Mouse (Mus musculus): ENCODE data around the gene Timp1. TPM values are rescaled to one million over a fixed set of nuclear protein-coding genes. Genes with fewer than 3 reads are reported as not detected.
A peak's percentile ranks its signal among the peaks of the same experiment; 100 is the strongest.

The Timp1 gene
- 3.0 and 3.6 TPM in 2 replicates for total RNA-seq (2014; rRNA removed)
- 2.6 and 4.7 TPM in 2 replicates for polyA plus RNA-seq (2015; fragmentation: Nextera tagmentation; extraction: Ambion mirVana)

DNA sequence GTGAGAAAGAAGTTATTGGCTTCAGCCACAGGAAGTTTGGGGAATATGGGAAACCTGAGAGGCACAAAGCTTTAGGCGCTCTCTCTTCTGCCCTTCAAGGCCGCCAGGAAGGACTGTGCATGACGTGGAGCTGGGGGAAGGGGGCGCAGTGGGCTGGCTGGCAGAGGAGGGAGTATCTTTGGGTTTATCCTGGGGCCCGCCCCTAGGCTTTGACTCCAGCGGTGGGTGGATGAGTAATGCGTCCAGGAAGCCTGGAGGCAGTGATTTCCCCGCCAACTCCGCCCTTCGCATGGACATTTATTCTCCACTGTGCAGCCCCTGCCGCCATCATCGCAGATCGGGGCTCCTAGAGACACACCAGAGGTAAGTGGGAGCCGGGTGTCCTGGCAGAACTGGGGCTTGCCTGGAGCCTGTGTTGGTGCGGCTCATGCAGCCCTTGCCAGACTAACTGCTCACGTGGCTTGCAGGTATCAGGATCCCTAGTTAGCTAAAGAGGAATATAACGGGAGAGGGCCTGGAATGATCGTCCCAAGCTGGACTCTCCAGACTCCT lies at the start of gene Timp1:
Gene Timp1 (plus strand): TSS at position 205 of the 552 bp plus-strand sequence.
- 27% methylated on average over 18 of the region's 18 CpGs for WGBS
- Histone ChIP-seq H3K27me3 (ENCODE audit: insufficient read depth, low read length) (no peaks in the 10 kb centered on the region), H3K4me1 (ENCODE audit: insufficient read depth) (no peaks in the 10 kb centered on the region), H3K9ac (no peak within 1 kb of the TSS), H3K4me2 (ENCODE audit: low read depth) (no peak within 1 kb of the TSS), H3K36me3 (ENCODE audit: insufficient read depth) (no peaks in the 10 kb centered on the region), H3K4me3 (ENCODE audit: low read depth, low read length) (no peak within 1 kb of the TSS), H3K27ac (ENCODE audit: low read depth, low read length) (no peak within 1 kb of the TSS), H3K9me3 (ENCODE audit: low read length) (no peaks in the 10 kb centered on the region)
- DNase-seq, result no peak
- peak; percentile 53 for ATAC-seq
- no peak for TF ChIP-seq CTCF (IDR thresholded peaks at IDR 0.05; ENCODE audit: low read depth)

DNA sequence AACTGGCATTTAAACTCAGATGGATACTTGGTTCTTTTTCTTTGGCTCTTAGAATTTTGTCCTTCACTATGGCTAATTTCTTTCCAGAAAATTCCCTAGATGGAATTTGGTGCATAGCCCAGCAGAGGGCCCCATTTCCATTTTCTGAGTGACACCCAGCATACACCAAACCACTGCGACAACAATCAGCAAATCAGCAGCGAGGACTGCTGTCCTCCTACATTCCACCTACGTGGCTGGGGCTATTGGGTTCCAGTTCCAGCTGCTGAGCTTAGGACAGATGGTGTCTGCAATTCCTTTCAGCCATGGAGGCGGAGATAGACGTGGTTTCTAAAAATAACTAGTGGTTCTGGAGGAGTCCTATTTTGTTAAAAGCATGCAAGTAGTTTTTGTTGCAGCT lies 41.0 kb upstream of the Timp1 start:
- peak; percentile 51 for TF ChIP-seq CTCF (IDR thresholded peaks at IDR 0.05; ENCODE audit: low read depth)
- WGBS, result 30% methylated on average over 5 of the region's 5 CpGs

DNA sequence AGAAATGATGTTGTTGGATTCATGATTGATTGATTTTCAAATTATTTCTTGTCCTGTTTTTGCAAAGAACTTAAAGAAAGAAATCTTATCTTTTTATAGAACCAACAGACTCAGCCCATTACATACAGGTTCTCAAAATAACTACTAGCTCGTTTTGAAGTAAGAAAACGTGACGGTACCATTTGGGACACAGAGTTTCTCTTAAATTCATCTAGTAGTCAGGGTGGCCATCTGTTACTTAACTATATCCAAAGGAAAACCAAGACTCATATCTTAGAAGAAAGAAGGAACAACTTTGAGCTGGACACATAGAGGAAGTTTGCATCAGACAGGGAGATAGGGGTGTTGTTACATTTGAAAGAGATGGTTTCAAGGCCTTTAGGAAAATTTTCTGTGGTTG lies 22.7 kb upstream of the Timp1 start:
- Histone ChIP-seq H3K4me1 (ENCODE audit: insufficient read depth) (peaks cover 9% of the 10 kb centered on the region; the same call in 1 of the 2 replicates), H3K4me3 (ENCODE audit: low read depth, low read length) (no peak overlapping the region), H3K36me3 (ENCODE audit: insufficient read depth) (0 out of 2 replicates have a peak, but pooled peaks cover 4% of the 10 kb centered on the region), H3K4me2 (ENCODE audit: low read depth) (no peak overlapping the region), H3K9me3 (ENCODE audit: low read length) (no peaks in the 10 kb centered on the region), H3K27me3 (ENCODE audit: insufficient read depth, low read length) (no peaks in the 10 kb centered on the region), H3K9ac (no peak overlapping the region), H3K27ac (ENCODE audit: low read depth, low read length) (no peak overlapping the region)
- TF ChIP-seq CTCF (IDR thresholded peaks at IDR 0.05; ENCODE audit: low read depth), result no peak
- DNase-seq, result no peak
- 83% methylated on average over 3 of the region's 3 CpGs for WGBS
- ATAC-seq, result no peak

More for the DNA sequence above, 41.0 kb upstream of the Timp1 start:
- Histone ChIP-seq H3K9me3 (ENCODE audit: low read length) (no peaks in the 10 kb centered on the region), H3K27ac (ENCODE audit: low read depth, low read length) (no peak overlapping the region), H3K4me3 (ENCODE audit: low read depth, low read length) (no peak overlapping the region), H3K36me3 (ENCODE audit: insufficient read depth) (no peaks in the 10 kb centered on the region), H3K9ac (no peak overlapping the region), H3K27me3 (ENCODE audit: insufficient read depth, low read length) (no peaks in the 10 kb centered on the region), H3K4me1 (ENCODE audit: insufficient read depth) (no peaks in the 10 kb centered on the region), H3K4me2 (ENCODE audit: low read depth) (no peak overlapping the region)
- ATAC-seq (peak; percentile 95), DNase-seq (peak; percentile 59)

DNA sequence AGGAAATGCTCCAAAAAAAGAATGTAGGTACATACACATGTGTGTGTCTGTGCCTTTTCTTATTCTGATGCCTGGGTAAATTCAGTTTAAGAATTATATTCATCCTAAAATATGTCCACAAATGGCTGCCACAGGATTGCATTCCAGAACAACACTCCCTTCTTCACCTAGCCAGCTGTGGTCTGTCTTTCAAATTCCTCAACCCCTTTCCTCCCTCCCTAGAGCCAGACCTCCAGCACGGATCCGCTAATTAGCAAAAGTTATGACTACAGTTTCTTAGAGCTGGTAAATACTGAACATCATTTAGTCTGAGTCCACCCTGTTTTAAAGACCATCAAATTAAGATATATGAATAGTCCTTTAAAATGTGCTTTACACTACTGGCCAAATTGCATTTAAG lies 22.1 kb upstream of the Timp1 start:
- peak; percentile 2; the same call in 1 of the 2 replicates for ATAC-seq
- H3K36me3 ChIP-seq (ENCODE audit: insufficient read depth), result 0 out of 2 replicates have a peak, but pooled peaks cover 4% of the 10 kb centered on the region
- no peak for DNase-seq
- peak overlapping the region; percentile 41 for H3K4me2 ChIP-seq (ENCODE audit: low read depth)
- no peak for TF ChIP-seq CTCF (IDR thresholded peaks at IDR 0.05; ENCODE audit: low read depth)
- no peaks in the 10 kb centered on the region for H3K9me3 ChIP-seq (ENCODE audit: low read length)
- H3K9ac ChIP-seq, result peak overlapping the region; percentile 28; the same call in 1 of the 2 replicates
- peaks cover 9% of the 10 kb centered on the region; the same call in 1 of the 2 replicates for H3K4me1 ChIP-seq (ENCODE audit: insufficient read depth)
- H3K27ac ChIP-seq (ENCODE audit: low read depth, low read length), result peak overlapping the region; percentile 77
- H3K27me3 ChIP-seq (ENCODE audit: insufficient read depth, low read length), result no peaks in the 10 kb centered on the region
- H3K4me3 ChIP-seq (ENCODE audit: low read depth, low read length), result 0 out of 2 replicates have a peak overlapping the region, but pooled peaks have one; percentile 17
- WGBS, result 39% methylated on average over 2 of the region's 2 CpGs

DNA sequence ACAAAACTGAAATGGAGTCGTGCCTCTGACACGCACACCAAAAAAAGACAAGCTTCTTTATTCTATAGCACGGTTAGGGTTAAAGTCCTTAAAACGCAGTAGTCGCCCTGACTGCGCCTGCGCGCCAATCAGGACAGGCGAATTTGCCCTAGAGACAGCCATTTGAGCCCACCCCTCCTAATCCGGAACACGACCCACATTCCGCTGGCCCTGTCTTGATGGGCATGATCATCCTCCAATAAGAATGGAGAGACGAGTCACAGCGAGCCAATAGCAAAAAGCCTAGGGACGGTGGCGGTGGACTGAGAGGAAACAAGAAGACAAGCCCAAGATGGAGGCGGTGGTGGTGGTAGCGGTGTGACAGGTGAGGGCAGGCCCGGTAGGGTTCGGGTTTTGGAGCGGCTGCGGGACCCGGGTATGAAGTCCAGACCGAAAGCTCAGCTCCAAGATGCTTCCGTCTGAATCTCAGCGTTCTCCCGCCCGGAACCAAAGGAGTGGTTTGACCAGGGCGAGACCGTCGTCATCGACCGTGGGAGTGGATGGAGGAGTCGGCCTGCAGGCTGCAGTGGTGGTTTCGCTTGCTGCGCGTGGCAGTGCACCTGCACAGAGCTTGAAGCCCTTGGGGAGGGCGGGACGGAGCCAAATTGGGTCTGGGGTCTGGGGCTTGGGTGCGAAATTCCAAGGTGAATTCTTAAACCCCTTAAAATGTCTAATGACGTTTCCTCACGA lies 21.5 kb upstream of the Timp1 start:
- DNase-seq, result peak; percentile 94
- no peak for TF ChIP-seq CTCF (IDR thresholded peaks at IDR 0.05; ENCODE audit: low read depth)
- Histone ChIP-seq H3K9me3 (ENCODE audit: low read length) (no peaks in the 10 kb centered on the region), H3K4me2 (ENCODE audit: low read depth) (peak overlapping the region; percentile 57), H3K27me3 (ENCODE audit: insufficient read depth, low read length) (no peaks in the 10 kb centered on the region), H3K4me3 (ENCODE audit: low read depth, low read length) (peak overlapping the region; percentile 54), H3K4me1 (ENCODE audit: insufficient read depth) (peaks cover 9% of the 10 kb centered on the region; the same call in 1 of the 2 replicates), H3K9ac (peak overlapping the region; percentile 69), H3K27ac (ENCODE audit: low read depth, low read length) (peak overlapping the region; percentile 87), H3K36me3 (ENCODE audit: insufficient read depth) (peaks cover 5% of the 10 kb centered on the region; the same call in 1 of the 2 replicates)
- peak; percentile 99 for ATAC-seq
- WGBS, result 27% methylated on average over 42 of the region's 42 CpGs

DNA sequence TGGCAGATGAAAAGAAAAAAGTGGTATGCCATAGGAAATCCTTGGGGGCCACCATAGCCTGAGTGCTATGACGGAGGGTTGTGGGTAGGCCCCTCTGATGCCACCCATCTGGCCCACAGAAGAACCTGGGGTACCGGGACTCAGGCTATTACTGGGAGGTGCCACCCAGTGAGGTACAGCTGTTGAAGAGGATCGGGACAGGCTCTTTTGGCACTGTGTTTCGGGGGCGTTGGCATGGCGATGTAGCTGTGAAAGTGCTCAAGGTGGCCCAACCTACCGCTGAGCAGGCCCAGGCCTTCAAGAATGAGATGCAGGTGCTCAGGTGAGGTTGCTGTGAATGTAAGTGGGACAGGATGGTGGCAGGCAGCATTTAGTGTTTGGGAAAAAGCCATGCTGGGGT lies 16.2 kb upstream of the Timp1 start:
- Histone ChIP-seq H3K4me1 (ENCODE audit: insufficient read depth) (peaks cover 9% of the 10 kb centered on the region; the same call in 1 of the 2 replicates), H3K4me2 (ENCODE audit: low read depth) (no peak overlapping the region), H3K27me3 (ENCODE audit: insufficient read depth, low read length) (no peaks in the 10 kb centered on the region), H3K9me3 (ENCODE audit: low read length) (no peaks in the 10 kb centered on the region), H3K27ac (ENCODE audit: low read depth, low read length) (no peak overlapping the region), H3K9ac (no peak overlapping the region), H3K36me3 (ENCODE audit: insufficient read depth) (peaks cover 8% of the 10 kb centered on the region; the same call in 1 of the 2 replicates), H3K4me3 (ENCODE audit: low read depth, low read length) (no peak overlapping the region)
- ATAC-seq (no peak), DNase-seq (no peak)
- TF ChIP-seq CTCF (IDR thresholded peaks at IDR 0.05; ENCODE audit: low read depth), result no peak
- 94% methylated on average over 7 of the region's 7 CpGs for WGBS

Measured in forebrain, postnatal 0 days (tissue).